Mouse (Mus musculus) embryonic facial prominence, embryonic 11.5 days (tissue): ENCODE data around the gene Dimt1. TPM values are rescaled to one million over a fixed set of nuclear protein-coding genes. Genes with fewer than 3 reads are reported as not detected.
"Not testable (repeated sequence)": the region's sequence is repeated elsewhere in the genome, so short reads cannot be mapped to it uniquely, and the experiment has no call there.

Experiments used
- ATAC-seq: fragments of 200-750 bp; cut with Nextera tagmentation; replicated peaks from 2 replicates; pipeline ENCODE4 v1.8.0; 2017; ENCODE audit warnings: low read depth; ENCODE audit not compliant: insufficient number of reproducible peaks, low FRiP score, low TSS enrichment
- DNase-seq: peaks from one replicate; pipeline ENCODE4 v3.0.0-alpha.2; 2015; ENCODE audit warnings: low spot score
- H3K27ac ChIP-seq: fragments of 300-500 bp; sonication (generic); replicated peaks from 2 replicates; pipeline ENCODE4 v1.5.1; 2014; ENCODE audit warnings: mild to moderate bottlenecking, low read depth, low read length, control low read depth
- H3K27me3 ChIP-seq: fragments of 300-500 bp; sonication (generic); 2 replicates; pipeline ENCODE4 v1.6.1; 2014; ENCODE audit warnings: mild to moderate bottlenecking, low read length, moderate library complexity, mixed read lengths; ENCODE audit not compliant: control insufficient read depth, insufficient read depth
- H3K36me3 ChIP-seq: fragments of 300-500 bp; sonication (generic); replicated peaks from 2 replicates; pipeline ENCODE4 v1.6.1; 2014; ENCODE audit warnings: low read depth, mild to moderate bottlenecking, low read length, moderate library complexity, mixed read lengths; ENCODE audit not compliant: control insufficient read depth, insufficient read depth
- H3K4me1 ChIP-seq: fragments of 300-500 bp; sonication (generic); 2 replicates; pipeline ENCODE4 v1.6.1; 2014; ENCODE audit warnings: low read length, mixed read lengths; ENCODE audit not compliant: control insufficient read depth, insufficient read depth
- H3K4me2 ChIP-seq: fragments of 300-500 bp; sonication (generic); 2 replicates; pipeline ENCODE4 v1.6.1; 2014; ENCODE audit warnings: low read depth, mild to moderate bottlenecking, control low read depth, low read length, moderate library complexity
- H3K4me3 ChIP-seq: fragments of 300-500 bp; sonication (generic); 2 replicates; pipeline ENCODE4 v1.5.1; 2014; ENCODE audit warnings: low read depth, low read length, control low read depth
- H3K9ac ChIP-seq: fragments of 300-500 bp; sonication (generic); replicated peaks from 2 replicates; pipeline ENCODE4 v1.6.1; 2014; ENCODE audit warnings: mild to moderate bottlenecking, control low read depth, low read length
- H3K9me3 ChIP-seq: fragments of 300-500 bp; sonication (generic); replicated peaks from 2 replicates; pipeline ENCODE4 v1.6.1; 2016; ENCODE audit warnings: mild to moderate bottlenecking, low read length, inconsistent platforms, mixed read lengths; ENCODE audit not compliant: control insufficient read depth
- WGBS: fragments of 180-500 bp; shearing (Covaris S2); extraction: QIAGEN DNeasy Blood & Tissue Kit; methylation state at CpG from one replicate; pipeline ENCODE4 v1.1.7; 2014; 5-methylcytosine and 5-hydroxymethylcytosine counted together
- polyA plus RNA-seq: library from polyadenylated mRNA; unstranded; fragments of >200 nt; fragmentation: Nextera tagmentation; extraction: Ambion mirVana; gene quantifications from 2 replicates; pipeline ENCODE4 v1.2.1, GENCODE M21; 2014

Gene Dimt1
- polyA plus RNA-seq = 49.4 and 57.7 TPM in 2 replicates

GRCm38 (mm10) chr13:106946594-106947540, at the start of gene Dimt1:
TSS of gene Dimt1 (plus strand) at chr13:106947127.
- Histone ChIP-seq H3K9ac (peak within 1 kb of the TSS; percentile 89), H3K27ac (peak within 1 kb of the TSS; percentile 75; the same call in 1 of the 2 replicates), H3K4me3 (peak within 1 kb of the TSS; percentile 71), H3K4me1 (no peaks in the 10 kb centered on the region), H3K27me3 (no peaks in the 10 kb centered on the region), H3K9me3 (no peaks in the 10 kb centered on the region), H3K36me3 (peaks cover 3% of the 10 kb centered on the region; the same call in 1 of the 2 replicates), H3K4me2 (peak within 1 kb of the TSS; percentile 62)
- ATAC-seq (peak; percentile 99), DNase-seq (peak; percentile 95)
- WGBS = under 1% methylated on average over 68 of the region's 68 CpGs

GRCm38 (mm10) chr13:106904637-106905036, 42.3 kb upstream of the Dimt1 start:
- DNase-seq (no peak), ATAC-seq (no peak)
- Histone ChIP-seq H3K9me3 (no peaks in the 10 kb centered on the region), H3K9ac (no peak overlapping the region), H3K4me1 (no peaks in the 10 kb centered on the region), H3K27ac (no peak overlapping the region), H3K27me3 (no peaks in the 10 kb centered on the region), H3K36me3 (peaks cover under 1% of the 10 kb centered on the region; the same call in 1 of the 2 replicates), H3K4me2 (no peak overlapping the region), H3K4me3 (no peak overlapping the region)
- WGBS = 92% methylated on average over 3 of the region's 3 CpGs

- not testable (repeated sequence) for H3K27ac ChIP-seq, H3K27me3 ChIP-seq, H3K4me2 ChIP-seq, H3K4me1 ChIP-seq, ATAC-seq, H3K9ac ChIP-seq, H3K36me3 ChIP-seq, H3K9me3 ChIP-seq, H3K4me3 ChIP-seq, DNase-seq
- WGBS = 93% methylated on average over 5 of the region's 6 CpGs
These were observed 41.8 kb upstream of the Dimt1 start for GRCm38 (mm10) chr13:106905154-106905553.

GRCm38 (mm10) chr13:106907273-106907672, 39.7 kb upstream of the Dimt1 start:
- WGBS = 95% methylated on average over 4 of the region's 4 CpGs
- no peak for ATAC-seq

GRCm38 (mm10) chr13:106910096-106910495, 36.8 kb upstream of the Dimt1 start:
- 94% methylated on average over 10 of the region's 10 CpGs for WGBS
- Histone ChIP-seq H3K4me2 (no peak overlapping the region), H3K4me3 (no peak overlapping the region), H3K4me1 (no peaks in the 10 kb centered on the region), H3K9ac (no peak overlapping the region), H3K27ac (no peak overlapping the region), H3K36me3 (peaks cover 3% of the 10 kb centered on the region; the same call in 1 of the 2 replicates), H3K9me3 (no peaks in the 10 kb centered on the region), H3K27me3 (no peaks in the 10 kb centered on the region)
- DNase-seq (no peak), ATAC-seq (no peak)

More at GRCm38 (mm10) chr13:106907273-106907672, 39.7 kb upstream of the Dimt1 start:
- H3K9ac ChIP-seq = no peak overlapping the region
- no peaks in the 10 kb centered on the region for H3K27me3 ChIP-seq
- no peaks in the 10 kb centered on the region for H3K9me3 ChIP-seq
- H3K4me2 ChIP-seq = no peak overlapping the region
- H3K4me3 ChIP-seq = no peak overlapping the region
- no peaks in the 10 kb centered on the region for H3K4me1 ChIP-seq
- no peak for DNase-seq
- H3K36me3 ChIP-seq = peaks cover 3% of the 10 kb centered on the region; the same call in 1 of the 2 replicates
- no peak overlapping the region for H3K27ac ChIP-seq

- no peak overlapping the region for H3K4me2 ChIP-seq
- H3K4me1 ChIP-seq = no peaks in the 10 kb centered on the region
- no peaks in the 10 kb centered on the region for H3K9me3 ChIP-seq
- DNase-seq = no peak
- no peak overlapping the region for H3K9ac ChIP-seq
- no peak overlapping the region for H3K4me3 ChIP-seq
- WGBS = 86% methylated on average over 3 of the region's 3 CpGs
- peaks cover 3% of the 10 kb centered on the region; the same call in 1 of the 2 replicates for H3K36me3 ChIP-seq
- no peaks in the 10 kb centered on the region for H3K27me3 ChIP-seq
- H3K27ac ChIP-seq = no peak overlapping the region
- no peak for ATAC-seq
These were observed 33.7 kb upstream of the Dimt1 start for GRCm38 (mm10) chr13:106913125-106913736.

- Histone ChIP-seq H3K9ac (no peak overlapping the region), H3K9me3 (no peaks in the 10 kb centered on the region), H3K27ac (no peak overlapping the region), H3K4me3 (no peak overlapping the region), H3K4me1 (no peaks in the 10 kb centered on the region), H3K4me2 (no peak overlapping the region), H3K27me3 (no peaks in the 10 kb centered on the region), H3K36me3 (no peaks in the 10 kb centered on the region; the same call in 1 of the 2 replicates)
- no peak for ATAC-seq
- DNase-seq = peak; percentile 69
- WGBS = 89% methylated on average over 7 of the region's 7 CpGs
These were observed 28.4 kb upstream of the Dimt1 start for GRCm38 (mm10) chr13:106918322-106919050.
